Mouse (Mus musculus): Measurements from ENCODE around the gene Ank2.
A peak's percentile ranks its signal among the peaks of the same experiment; 100 is the strongest.

The Ank2 gene

GRCm38 (mm10) chr3:127225799-127226730, 273.1 kb downstream of the Ank2 start:
- DNase-seq = peak; percentile 44

- DNase-seq = no peak
Measured at GRCm38 (mm10) chr3:127225167-127225798, 273.9 kb downstream of the Ank2 start.

DNA sequence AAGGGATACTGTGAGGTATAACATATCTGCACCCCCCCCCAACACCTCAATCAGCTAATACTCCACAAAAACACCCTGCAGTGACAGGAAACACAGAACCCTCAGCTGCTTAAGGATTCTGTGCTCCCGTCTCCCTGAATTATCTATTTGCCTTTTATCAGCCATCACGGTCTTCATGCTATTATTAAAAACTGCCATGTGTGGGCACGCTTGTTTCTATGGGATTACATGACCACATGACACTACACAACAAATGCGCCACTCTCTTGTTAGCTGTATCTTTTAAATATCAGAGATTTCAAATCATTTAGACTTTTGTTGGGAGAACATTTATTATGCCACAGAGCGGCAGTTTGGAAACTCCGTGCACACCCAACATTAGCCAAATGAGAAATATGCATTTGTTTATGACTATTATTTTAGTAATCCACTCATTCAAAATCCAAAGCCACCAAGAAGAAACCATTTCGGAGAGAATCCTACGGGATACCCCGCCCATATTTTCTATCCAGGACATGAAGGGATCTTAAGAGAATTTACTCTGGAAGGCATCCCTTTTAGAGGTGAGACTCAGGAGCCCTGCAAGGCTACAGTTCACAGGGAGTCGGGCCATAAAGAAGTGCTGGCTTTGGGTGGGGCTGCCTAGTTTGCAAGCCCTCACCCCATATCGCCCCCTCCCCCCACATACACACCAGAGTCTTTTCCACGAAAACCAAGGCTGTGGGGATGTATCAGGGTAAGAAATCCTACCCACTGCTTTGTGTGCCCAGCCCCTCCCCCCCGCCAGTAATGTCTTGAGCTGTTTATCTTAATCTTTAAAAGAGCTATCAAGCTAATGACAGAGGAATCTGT, 274.6 kb downstream of the Ank2 start:
- DNase-seq = no peak

DNA sequence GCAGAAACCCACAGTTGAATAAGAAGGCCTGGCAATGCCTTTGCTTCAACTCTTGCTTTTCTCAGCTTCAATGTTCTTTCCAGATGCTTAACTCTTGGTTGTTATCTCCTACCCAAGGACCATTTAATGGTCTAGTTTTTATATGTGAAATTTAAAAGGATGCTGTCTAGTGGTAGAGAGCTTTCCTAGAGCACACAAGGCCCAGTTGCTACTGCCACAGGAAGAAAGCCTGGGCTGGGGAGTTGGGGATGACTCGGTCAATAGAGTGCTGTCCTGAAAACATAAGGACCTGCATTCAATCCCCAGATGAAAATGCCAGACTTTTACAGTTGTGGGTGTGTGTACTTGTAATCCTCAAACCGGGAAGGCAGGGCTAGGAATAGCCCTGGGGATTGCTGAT, 277.1 kb downstream of the Ank2 start:
- DNase-seq = no peak

DNA sequence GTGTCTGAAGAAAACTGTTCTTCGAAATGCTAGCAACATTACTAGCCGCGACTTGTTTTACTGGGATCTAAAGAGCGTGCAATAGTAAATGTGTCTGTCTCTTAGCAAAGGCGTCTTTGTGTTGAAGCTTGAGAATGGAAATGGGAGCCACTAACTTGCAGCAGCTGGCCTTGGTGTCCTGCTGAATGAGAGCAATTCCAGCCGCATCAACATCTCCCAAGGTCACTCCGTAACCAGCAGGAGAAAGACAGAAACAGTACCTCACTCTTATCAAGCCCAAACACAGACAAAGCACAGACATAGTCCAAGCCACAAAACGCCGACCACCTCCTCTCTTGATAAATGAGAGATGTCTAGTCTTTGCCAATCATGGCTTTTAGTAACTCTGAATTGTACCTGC, 278.3 kb downstream of the Ank2 start:
- DNase-seq = no peak

DNA sequence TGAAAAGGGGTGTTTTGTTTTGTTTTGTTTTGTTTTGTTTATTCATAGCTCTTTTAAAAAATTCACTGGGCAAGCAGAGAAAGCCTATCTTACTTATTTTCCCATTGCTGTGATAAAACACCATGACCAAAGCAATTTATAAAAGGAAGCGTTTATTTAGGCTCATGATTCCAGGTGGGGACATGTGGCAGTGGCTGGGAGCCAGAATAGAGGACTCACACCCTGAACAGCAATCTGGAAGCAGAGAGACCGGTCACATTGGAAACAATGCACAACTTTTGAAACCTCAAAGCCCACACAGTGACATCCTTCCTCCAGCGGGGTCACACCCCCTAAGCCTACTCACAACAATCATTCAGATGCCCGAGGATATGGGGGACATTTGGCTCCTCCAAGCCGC, 285.6 kb downstream of the Ank2 start:
- no peak for DNase-seq

- no peak for DNase-seq
Measured at GRCm38 (mm10) chr3:127211119-127211518, 288.0 kb downstream of the Ank2 start.

DNA sequence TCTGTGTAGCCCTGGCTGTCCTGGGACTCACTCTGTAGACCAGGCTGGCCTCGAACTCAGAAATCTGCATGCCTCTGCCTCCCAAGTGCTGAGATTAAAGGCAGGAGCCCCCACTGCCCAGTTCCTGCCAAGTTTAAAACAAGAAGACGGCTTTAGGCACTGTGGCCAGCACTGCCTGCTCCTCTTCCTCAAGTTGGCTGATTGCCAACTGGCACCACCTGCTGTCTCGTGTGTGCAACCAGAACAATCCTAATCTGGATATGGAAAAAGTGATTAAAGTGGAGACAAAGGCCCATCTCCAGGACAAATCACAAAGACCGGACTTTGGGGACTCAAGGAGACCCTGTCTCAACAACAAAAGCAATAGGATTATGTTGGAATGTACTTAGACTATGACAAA, 288.6 kb downstream of the Ank2 start:
- DNase-seq = no peak

GRCm38 (mm10) chr3:127208871-127209270, 290.3 kb downstream of the Ank2 start:
- no peak for DNase-seq

GRCm38 (mm10) chr3:127205883-127206434, 293.2 kb downstream of the Ank2 start:
- no peak for DNase-seq

- DNase-seq = no peak
Measured at GRCm38 (mm10) chr3:127202484-127203115, 296.6 kb downstream of the Ank2 start.

- no peak for DNase-seq
Measured at GRCm38 (mm10) chr3:127200789-127201188, 298.4 kb downstream of the Ank2 start.

- no peak for DNase-seq
Measured at GRCm38 (mm10) chr3:127199112-127199665, 300.0 kb downstream of the Ank2 start.

DNA sequence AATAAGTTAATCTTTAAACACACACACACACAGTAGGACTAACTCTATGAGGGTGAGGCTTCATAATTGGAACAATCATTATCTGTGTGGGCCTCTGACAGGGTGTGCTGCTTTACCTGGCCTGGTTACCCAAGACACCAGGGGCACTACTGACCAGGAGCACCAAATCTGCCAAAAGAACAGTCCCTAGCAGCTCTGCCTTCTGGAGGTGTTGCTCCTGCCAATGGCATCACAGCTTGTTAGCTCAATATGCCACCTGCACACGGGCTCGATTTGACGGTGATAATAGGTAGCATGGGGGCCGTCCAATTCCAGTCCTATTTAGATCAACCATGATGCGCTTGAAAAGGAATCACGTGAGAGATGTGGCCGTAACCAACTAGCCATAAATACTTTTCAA, 300.5 kb downstream of the Ank2 start:
- DNase-seq = no peak

GRCm38 (mm10) chr3:127188789-127189128, 310.4 kb downstream of the Ank2 start:
- no peak for DNase-seq

GRCm38 (mm10) chr3:127188086-127188788, 310.9 kb downstream of the Ank2 start:
- no peak for DNase-seq

- DNase-seq = no peak
Measured at GRCm38 (mm10) chr3:127187081-127187480, 312.1 kb downstream of the Ank2 start.

DNA sequence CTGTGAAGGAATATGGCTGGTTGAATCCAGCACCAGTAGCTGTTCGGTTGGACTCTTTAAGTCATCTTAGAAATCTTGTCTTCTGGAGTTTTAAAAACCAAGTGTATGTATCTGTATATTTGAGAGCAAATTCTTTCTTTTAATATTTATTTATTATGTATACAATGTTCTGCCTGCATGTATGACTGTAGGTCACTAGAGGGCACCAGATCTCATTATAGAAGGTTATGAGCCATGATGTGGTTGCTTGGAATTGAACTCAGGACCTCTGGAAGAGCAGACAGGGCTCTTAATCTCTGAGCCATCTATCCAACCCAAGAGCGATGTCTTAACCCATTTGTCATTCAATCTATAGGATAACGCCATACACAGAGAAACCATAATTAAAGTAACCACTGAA, 312.9 kb downstream of the Ank2 start:
- DNase-seq = no peak

GRCm38 (mm10) chr3:127183998-127184753, 315.0 kb downstream of the Ank2 start:
- peak; percentile 23 for DNase-seq

DNA sequence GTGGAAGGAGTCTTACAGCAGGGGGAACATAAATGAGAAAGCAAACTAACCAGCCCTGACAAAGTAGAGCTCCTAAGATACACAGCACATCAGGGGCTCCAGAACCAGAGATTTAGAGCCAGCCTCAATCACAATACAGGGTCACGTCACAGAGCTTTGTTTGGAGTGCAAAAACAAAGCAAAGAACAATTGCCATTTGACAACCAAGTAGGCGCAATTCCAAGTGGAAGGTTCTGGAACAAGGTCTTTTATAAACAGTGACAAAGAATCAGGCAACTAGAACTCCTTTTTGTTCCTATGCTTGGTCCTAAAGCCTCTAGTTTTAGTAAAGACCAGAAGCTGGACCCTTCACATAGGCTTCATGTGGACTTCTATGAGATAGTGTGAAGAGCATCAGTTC, 326.5 kb downstream of the Ank2 start:
- no peak for DNase-seq

DNA sequence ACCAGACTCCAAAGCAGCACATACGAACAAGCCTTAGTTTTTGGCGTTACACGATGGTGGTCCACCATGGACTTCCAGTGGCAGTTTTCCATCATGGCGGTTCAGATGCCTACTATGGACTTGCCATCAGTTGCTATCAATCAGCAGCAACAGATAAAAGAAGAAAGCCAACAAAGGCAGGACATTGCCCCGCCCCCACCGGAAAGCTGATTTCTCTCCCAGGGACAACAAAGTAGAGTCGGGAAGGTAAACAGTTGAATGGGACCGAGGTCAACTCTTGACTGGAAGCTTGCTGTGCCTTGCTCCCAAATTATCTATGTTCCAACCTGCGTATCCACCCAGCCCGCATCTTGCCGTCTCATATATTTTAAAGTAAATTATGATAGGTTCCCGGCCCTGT, 328.9 kb downstream of the Ank2 start:
- no peak for DNase-seq
